Mouse (Mus musculus): ENCODE measurements at regions not wholly inside any gene's neighbourhood (a gene's known extent, or its start where the extent isn't known, plus 50 kb on each side); places are given as distances from the start of the nearest gene placed in this dataset.

DNA sequence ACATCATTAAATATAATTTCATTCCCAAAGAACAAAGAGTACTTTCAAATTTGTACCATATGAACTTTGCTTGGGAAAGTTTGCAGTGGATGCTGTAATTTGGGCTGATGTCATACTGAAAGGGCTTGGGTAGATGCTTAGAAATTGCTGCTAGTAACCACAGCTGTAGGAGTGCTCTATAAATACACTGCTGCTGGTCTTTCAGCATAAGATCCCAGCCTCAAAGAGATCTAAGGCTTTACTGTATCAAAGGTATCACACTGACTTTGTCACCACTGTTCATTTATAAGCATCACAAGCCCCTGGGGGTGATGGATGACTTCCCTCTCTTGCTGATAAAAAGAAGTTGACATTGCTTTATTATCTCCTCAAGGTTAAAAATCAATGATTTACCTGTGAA lies 497.2 kb downstream of the Pla2g4a start:
- Histone ChIP-seq H3K4me1 (replicated peaks) (no peaks in the 10 kb centered on the region), H3K4me2 (no peak overlapping the region), H3K9ac (no peak overlapping the region), H3K9me3 (no peaks in the 10 kb centered on the region), H3K36me3 (no peaks in the 10 kb centered on the region), H3K27ac (no peak overlapping the region), H3K27me3 (no peaks in the 10 kb centered on the region), H3K4me3 (no peak overlapping the region)
- ATAC-seq (ENCODE audit: low FRiP score) = no peak

DNA sequence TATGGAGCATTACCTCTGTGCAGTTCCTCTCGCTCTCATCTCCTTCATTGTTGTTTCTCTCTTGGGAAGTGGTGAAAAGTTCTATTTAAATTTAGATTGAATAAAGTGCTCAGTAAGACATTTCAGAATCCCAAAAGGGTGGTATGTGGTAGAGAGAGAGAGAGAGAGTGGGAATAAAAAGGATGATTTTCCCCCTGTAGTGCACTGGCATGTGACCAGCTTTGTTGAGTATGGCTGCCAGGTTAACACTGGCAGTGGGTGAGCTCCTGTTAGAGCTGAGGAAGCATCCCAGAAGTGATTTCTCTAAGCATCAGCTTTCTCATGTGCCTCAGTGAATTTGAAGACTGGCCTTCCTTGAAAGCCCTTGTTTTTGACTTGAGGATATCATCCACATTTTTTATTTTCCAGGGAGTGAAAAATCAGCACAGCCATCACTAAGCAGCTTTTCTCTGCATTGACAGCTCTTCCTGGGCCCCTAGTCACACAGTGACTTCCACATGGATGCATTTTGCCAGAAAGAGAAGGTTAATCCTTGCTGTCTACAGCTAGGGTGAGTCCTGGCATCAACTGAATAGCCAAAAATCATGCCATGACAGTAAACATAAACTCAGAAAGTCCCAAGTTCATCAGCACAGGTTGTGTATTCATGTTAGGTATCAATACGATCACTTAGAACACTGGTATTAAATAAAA lies 511.1 kb downstream of the Pla2g4a start:
- no peaks in the 10 kb centered on the region for H3K27me3 ChIP-seq
- WGBS = 82% methylated on average over 2 of the region's 2 CpGs
- no peak overlapping the region for H3K27ac ChIP-seq
- H3K9ac ChIP-seq = no peak overlapping the region
- H3K4me2 ChIP-seq = no peak overlapping the region
- no peaks in the 10 kb centered on the region for H3K4me1 ChIP-seq (replicated peaks)
- no peaks in the 10 kb centered on the region for H3K36me3 ChIP-seq
- H3K4me3 ChIP-seq = no peak overlapping the region
- ATAC-seq (ENCODE audit: low FRiP score) = no peak
- no peaks in the 10 kb centered on the region for H3K9me3 ChIP-seq

DNA sequence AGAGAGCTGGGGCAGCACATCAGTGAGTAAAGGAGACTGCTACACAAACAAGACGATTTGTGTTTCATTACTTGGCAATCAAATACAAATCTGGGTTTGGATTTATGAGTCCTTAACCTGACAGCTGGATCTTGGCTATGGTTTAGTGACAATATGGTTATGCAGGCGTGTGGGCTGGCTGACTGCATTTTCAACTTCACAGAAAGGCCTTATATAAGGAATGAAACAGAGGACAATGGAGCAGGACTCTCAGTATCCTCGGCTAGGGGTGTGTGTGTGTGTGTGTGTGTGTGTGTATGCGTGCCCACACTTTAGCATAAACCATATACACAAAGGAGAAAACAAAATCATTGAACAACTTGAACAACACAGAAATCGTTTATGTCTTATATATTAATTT lies 512.6 kb downstream of the Pla2g4a start:
- Histone ChIP-seq H3K9ac (no peak overlapping the region), H3K9me3 (no peaks in the 10 kb centered on the region), H3K4me2 (no peak overlapping the region), H3K27me3 (no peaks in the 10 kb centered on the region), H3K36me3 (no peaks in the 10 kb centered on the region), H3K4me3 (no peak overlapping the region), H3K4me1 (replicated peaks) (no peaks in the 10 kb centered on the region), H3K27ac (no peak overlapping the region)
- 73% methylated on average over 5 of the region's 5 CpGs for WGBS
- ATAC-seq (ENCODE audit: low FRiP score) = no peak

DNA sequence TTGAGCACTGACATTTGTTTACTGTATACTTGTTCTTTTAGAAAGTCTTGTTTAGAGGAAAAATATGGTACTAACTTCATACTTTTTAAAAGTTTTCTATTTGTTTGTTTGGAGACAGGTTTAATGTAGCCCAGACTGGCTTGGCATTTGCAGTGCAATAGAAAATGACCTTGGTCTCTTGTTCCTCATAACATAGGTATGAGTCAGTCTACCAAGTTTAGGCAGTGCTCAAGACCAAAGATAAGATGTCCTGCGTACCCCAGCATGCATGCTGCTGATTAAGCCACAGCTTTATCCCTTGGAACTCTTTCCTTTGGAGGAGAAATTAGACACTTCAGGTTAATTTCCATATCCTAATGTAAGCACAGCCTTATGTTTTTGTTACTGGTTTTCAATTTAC lies 550.1 kb downstream of the Pla2g4a start:
- Histone ChIP-seq H3K4me2 (no peak overlapping the region), H3K27ac (no peak overlapping the region), H3K4me1 (replicated peaks) (no peaks in the 10 kb centered on the region), H3K36me3 (no peaks in the 10 kb centered on the region), H3K9me3 (no peaks in the 10 kb centered on the region), H3K27me3 (no peaks in the 10 kb centered on the region), H3K9ac (no peak overlapping the region), H3K4me3 (no peak overlapping the region)
- ATAC-seq (ENCODE audit: low FRiP score) = no peak
- WGBS = 94% methylated on average over 1 of the region's 1 CpGs

DNA sequence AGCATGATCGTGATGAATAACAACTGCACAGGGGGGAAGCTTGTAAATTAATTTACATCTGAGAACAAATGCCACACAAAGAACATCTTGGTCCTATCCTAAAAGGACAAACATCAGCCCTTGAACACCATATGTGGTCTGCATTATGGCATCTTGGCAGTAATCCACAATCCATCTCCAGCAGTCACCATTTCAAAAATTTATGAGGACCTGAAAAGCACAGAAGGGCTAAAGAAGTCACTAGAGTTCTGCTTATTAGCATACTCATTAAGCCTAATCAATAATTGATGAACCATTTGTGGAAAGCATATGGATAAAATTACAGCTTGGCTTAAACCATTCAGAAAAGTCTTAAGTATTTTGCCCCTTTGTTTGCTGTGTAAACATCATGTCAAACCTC lies 555.7 kb downstream of the Pla2g4a start:
- Histone ChIP-seq H3K4me2 (no peak overlapping the region), H3K27ac (no peak overlapping the region), H3K27me3 (no peaks in the 10 kb centered on the region), H3K9ac (no peak overlapping the region), H3K4me3 (no peak overlapping the region), H3K4me1 (replicated peaks) (no peaks in the 10 kb centered on the region), H3K9me3 (no peaks in the 10 kb centered on the region), H3K36me3 (no peaks in the 10 kb centered on the region)
- peak; percentile 72 for ATAC-seq (ENCODE audit: low FRiP score)
- WGBS = 32% methylated on average over 1 of the region's 1 CpGs

DNA sequence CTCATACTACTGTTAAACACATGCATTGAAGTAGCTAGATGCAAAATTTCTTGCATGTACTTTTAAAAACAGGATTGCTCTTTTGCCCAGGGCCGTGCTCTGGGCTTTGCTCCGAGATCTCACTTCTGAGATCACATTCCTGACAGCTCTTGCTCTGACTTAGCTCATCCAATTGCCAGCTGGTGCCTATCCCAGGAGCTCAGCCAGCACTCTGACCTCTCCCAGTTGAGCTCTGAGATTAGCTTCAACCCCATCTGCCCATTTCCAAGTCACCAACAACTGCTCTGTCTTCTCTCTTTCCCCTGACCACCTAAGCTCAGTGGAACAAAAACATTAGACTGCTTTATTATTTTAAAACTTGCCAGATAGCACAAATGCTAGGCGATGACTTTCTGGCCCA lies 572.4 kb downstream of the Pla2g4a start:
- Histone ChIP-seq H3K27ac (no peak overlapping the region), H3K4me3 (no peak overlapping the region), H3K4me2 (no peak overlapping the region), H3K9ac (no peak overlapping the region), H3K4me1 (replicated peaks) (no peaks in the 10 kb centered on the region), H3K36me3 (no peaks in the 10 kb centered on the region), H3K9me3 (no peaks in the 10 kb centered on the region), H3K27me3 (no peaks in the 10 kb centered on the region)
- no peak for ATAC-seq (ENCODE audit: low FRiP score)
- 79% methylated on average over 3 of the region's 3 CpGs for WGBS

DNA sequence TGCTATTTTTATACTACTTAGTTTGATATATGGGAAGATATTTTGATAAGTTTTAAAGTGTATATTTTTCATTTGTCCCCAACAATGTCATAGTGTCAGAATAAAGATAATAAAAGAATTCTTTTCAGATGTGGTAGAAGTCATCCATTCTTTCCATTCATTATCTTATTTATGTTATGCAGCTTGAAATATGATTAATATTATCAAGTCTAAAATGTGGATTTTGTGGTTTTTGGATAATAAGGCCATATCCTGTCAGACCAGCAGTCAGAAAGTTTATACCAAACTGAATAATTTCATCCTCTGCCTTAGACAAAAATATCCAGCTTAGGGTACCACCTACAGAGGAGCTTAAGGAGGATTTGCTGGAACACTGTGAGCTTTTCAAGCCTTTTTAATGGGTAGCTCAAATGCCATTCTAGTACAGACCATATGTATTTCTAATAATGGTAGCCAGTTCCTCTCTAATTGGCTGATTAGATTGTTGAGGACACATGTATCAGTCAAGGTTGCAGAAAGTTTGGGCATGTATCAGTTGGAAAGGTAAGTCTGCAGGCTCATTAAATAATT lies 609.7 kb downstream of the Pla2g4a start:
- H3K9me3 ChIP-seq = no peaks in the 10 kb centered on the region
- no peak overlapping the region for H3K4me3 ChIP-seq
- no peak overlapping the region for H3K9ac ChIP-seq
- H3K4me2 ChIP-seq = no peak overlapping the region
- no peaks in the 10 kb centered on the region for H3K36me3 ChIP-seq
- no peak for ATAC-seq (ENCODE audit: low FRiP score)
- no peak overlapping the region for H3K27ac ChIP-seq
- no peaks in the 10 kb centered on the region for H3K27me3 ChIP-seq
- no peaks in the 10 kb centered on the region for H3K4me1 ChIP-seq (replicated peaks)

DNA sequence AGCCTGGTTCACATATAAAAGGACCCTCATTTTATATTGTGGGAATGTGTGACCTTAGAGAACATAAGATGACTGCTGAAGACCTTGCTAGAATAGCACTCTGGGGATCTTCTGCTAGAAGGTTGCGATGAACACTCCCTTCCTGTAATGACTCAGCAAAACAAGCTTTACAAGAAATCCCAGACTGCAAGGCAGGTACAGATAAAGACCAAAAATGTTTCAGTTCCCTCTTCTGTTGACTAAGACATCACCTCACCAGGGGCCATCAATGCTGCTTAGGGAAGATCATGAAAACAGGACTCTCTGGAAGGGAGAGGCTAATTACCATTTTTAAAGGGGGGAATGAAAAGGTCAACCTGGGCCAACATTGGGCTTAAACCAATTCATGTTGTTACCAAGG lies 613.7 kb downstream of the Pla2g4a start:
- H3K27me3 ChIP-seq = no peaks in the 10 kb centered on the region
- WGBS = 80% methylated on average over 1 of the region's 1 CpGs
- no peak overlapping the region for H3K9ac ChIP-seq
- H3K4me1 ChIP-seq (replicated peaks) = no peaks in the 10 kb centered on the region
- no peak overlapping the region for H3K4me3 ChIP-seq
- H3K36me3 ChIP-seq = no peaks in the 10 kb centered on the region
- H3K4me2 ChIP-seq = no peak overlapping the region
- ATAC-seq (ENCODE audit: low FRiP score) = no peak
- no peaks in the 10 kb centered on the region for H3K9me3 ChIP-seq
- no peak overlapping the region for H3K27ac ChIP-seq

DNA sequence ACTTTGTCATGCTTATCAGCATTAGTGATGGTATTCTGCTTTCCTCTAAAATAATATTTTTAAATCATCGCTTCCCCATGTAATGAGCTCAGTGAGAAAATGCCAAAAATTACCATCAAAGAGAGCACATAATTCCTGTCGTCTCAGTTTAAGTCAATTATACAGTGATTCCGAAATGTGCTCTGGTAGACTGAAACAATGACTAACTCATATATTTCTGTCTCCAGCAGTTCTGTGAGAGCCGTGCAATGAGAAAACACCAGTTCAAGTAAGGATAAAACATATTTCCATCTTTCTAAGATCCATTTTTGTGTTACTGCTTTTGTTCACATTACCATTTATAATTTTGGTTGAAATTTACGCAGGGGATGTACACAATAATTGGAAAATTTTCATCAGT lies 622.9 kb downstream of the Pla2g4a start:
- Histone ChIP-seq H3K27ac (no peak overlapping the region), H3K9ac (no peak overlapping the region), H3K36me3 (no peaks in the 10 kb centered on the region), H3K4me3 (no peak overlapping the region), H3K27me3 (no peaks in the 10 kb centered on the region), H3K4me1 (replicated peaks) (no peaks in the 10 kb centered on the region), H3K9me3 (no peaks in the 10 kb centered on the region), H3K4me2 (no peak overlapping the region)
- 85% methylated on average over 5 of the region's 5 CpGs for WGBS
- no peak for ATAC-seq (ENCODE audit: low FRiP score)

DNA sequence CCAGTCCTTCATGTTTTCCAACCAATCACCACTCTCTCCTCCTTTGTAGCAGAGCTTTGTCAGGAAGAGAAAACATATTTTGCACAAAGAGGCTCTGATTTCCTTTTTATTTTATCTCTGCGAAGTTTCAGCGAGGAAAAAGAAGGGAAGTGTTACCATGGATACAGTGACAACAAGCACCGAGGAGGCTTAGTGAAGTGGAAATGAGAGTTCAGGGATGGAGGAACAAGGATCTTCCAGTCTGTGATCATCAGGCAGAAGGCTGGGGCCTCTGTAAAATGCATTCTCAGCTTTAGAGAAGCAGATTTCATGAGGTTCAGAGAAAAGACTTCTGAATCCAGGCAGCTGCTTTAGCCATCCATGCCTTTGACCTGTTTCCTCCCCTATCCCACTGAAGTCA lies 628.9 kb downstream of the Pla2g4a start:
- H3K4me2 ChIP-seq = no peak overlapping the region
- no peak overlapping the region for H3K4me3 ChIP-seq
- no peak for ATAC-seq (ENCODE audit: low FRiP score)
- H3K4me1 ChIP-seq (replicated peaks) = no peaks in the 10 kb centered on the region
- H3K9ac ChIP-seq = no peak overlapping the region
- no peaks in the 10 kb centered on the region for H3K36me3 ChIP-seq
- no peaks in the 10 kb centered on the region for H3K27me3 ChIP-seq
- 25% methylated on average over 3 of the region's 3 CpGs for WGBS
- no peak overlapping the region for H3K27ac ChIP-seq
- H3K9me3 ChIP-seq = no peaks in the 10 kb centered on the region

DNA sequence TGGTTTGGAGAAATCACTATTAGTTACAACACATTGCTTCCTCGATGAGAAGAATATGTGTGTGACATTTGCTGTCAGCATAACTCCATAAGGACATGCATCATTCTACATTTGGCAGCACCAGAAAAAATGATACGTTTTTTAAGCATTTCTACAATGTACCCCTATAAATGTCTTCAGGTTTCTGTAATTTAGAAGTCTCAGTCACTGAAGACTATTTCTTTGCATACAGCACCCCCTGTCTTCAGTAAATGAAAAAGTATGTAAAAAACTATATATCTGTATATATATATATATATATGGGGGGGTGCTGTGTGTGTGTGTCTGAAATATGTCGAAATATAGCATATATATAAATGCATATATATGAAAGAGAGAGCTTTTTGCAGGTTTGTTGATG lies 633.9 kb downstream of the Pla2g4a start:
- no peaks in the 10 kb centered on the region for H3K27me3 ChIP-seq
- WGBS = 75% methylated on average over 3 of the region's 3 CpGs
- H3K27ac ChIP-seq = no peak overlapping the region
- H3K4me2 ChIP-seq = no peak overlapping the region
- H3K36me3 ChIP-seq = no peaks in the 10 kb centered on the region
- H3K4me1 ChIP-seq (replicated peaks) = no peaks in the 10 kb centered on the region
- no peak overlapping the region for H3K4me3 ChIP-seq
- no peaks in the 10 kb centered on the region for H3K9me3 ChIP-seq
- ATAC-seq (ENCODE audit: low FRiP score) = no peak
- H3K9ac ChIP-seq = no peak overlapping the region

DNA sequence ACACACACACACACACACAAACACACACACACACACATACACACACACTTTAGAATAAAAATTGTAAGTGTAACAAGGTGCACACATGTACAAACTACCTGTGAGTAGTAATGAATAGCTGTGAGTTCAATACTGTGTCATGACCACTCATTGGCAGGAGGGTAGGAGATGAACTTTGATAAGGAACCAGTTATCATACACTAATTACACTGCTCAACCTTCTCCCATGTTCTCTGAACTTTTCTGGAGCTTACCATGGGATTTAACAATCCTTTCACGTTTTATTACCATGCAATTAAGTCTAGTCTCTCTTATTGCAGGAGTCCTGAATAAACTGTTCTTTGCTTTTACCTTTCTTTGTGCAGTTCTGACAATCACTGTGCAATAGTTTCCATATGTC lies 638.0 kb downstream of the Pla2g4a start:
- Histone ChIP-seq H3K4me1 (replicated peaks) (no peaks in the 10 kb centered on the region), H3K27me3 (no peaks in the 10 kb centered on the region), H3K4me2 (no peak overlapping the region), H3K36me3 (no peaks in the 10 kb centered on the region), H3K9ac (no peak overlapping the region), H3K9me3 (no peaks in the 10 kb centered on the region), H3K4me3 (no peak overlapping the region), H3K27ac (no peak overlapping the region)
- no peak for ATAC-seq (ENCODE audit: low FRiP score)
- 75% methylated on average over 1 of the region's 1 CpGs for WGBS

DNA sequence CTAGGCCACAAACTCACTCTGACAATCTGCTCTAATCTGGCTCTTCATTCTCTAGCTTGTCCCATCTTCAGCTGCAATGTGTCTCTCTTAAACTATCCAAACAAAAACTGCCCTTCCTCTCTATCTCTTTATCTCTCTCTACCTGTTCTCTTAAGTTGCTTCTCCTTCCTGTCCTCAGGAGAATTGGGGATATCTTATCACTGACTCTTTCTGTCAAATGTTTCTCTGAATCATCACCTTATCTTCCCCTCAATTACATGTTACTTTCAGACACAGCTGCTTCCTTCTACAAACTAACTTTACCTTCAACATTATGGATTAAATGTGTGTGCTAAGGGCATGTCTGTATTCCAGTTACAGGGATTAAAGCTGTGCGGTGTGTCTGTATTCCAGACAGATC lies 671.4 kb downstream of the Pla2g4a start:
- ATAC-seq (ENCODE audit: low FRiP score) = no peak
- H3K27me3 ChIP-seq = no peaks in the 10 kb centered on the region
- no peaks in the 10 kb centered on the region for H3K36me3 ChIP-seq
- H3K9me3 ChIP-seq = no peaks in the 10 kb centered on the region
- no peak overlapping the region for H3K27ac ChIP-seq
- no peaks in the 10 kb centered on the region for H3K4me1 ChIP-seq (replicated peaks)
- H3K4me3 ChIP-seq = no peak overlapping the region
- WGBS = 89% methylated on average over 1 of the region's 1 CpGs
- no peak overlapping the region for H3K9ac ChIP-seq
- no peak overlapping the region for H3K4me2 ChIP-seq
